Mouse (Mus musculus) erythroblast, adult 5-6 weeks (primary cell): Measurements from ENCODE around the gene Gm13539. TPM values are rescaled to one million over a fixed set of nuclear protein-coding genes. Genes with fewer than 3 reads are reported as not detected.

ENCODE experiments used
- ATAC-seq: replicated peaks from 2 replicates; pipeline ENCODE4 v1.8.0; 2016; ENCODE audit warnings: moderate number of reproducible peaks, mild to moderate bottlenecking, moderate TSS enrichment, inconsistent platforms; ENCODE audit not compliant: poor library complexity, low FRiP score, severe bottlenecking
- total RNA-seq, 2 experiments: library from RNA; stranded (forward) in 1 of 2; stranded (reverse) in 1 of 2; fragments of 150-400 nt in 1 of 2; fragments of 200-764, 138-1000 nt in 1 of 2; gene quantifications; 2 replicates each; pipeline versions ENCODE4 v1.2.3 to v1.2.4; 2015 to 2017; ENCODE audit warnings: low replicate concordance in 2 of 2

Gm13539 gene
- total RNA-seq, 2 experiments from 2014 or later: not detected

DNA sequence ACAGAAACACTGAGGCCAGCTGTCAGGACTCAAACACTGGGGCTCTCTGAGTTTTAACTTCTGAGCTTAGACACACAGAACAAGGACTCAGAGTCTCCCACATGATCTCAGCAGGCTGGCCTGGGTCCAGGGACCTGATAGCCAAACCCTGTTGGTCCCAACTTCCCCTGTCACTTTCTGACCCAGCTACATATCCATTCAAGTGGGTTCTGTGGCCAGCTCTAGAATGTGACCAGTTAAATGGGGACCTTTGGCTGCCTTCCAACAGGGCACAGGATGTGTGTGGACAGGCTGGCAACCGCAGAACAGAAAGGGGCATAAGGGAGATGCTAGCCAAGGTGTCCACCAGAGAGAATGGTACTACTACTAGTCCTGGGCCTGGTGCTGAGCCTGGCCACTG lies 40.7 kb downstream of the Gm13539 start, which contains the start of gene Lcn9:
Lcn9 (plus strand) TSS at position 348 of the 400 bp plus-strand sequence.
- no peak for ATAC-seq

GRCm38 (mm10) chr2:25824751-25825150 lies 42.7 kb downstream of the Gm13539 start:
- ATAC-seq: no peak

GRCm38 (mm10) chr2:25828344-25828947 lies 46.4 kb downstream of the Gm13539 start:
- ATAC-seq: no peak

DNA sequence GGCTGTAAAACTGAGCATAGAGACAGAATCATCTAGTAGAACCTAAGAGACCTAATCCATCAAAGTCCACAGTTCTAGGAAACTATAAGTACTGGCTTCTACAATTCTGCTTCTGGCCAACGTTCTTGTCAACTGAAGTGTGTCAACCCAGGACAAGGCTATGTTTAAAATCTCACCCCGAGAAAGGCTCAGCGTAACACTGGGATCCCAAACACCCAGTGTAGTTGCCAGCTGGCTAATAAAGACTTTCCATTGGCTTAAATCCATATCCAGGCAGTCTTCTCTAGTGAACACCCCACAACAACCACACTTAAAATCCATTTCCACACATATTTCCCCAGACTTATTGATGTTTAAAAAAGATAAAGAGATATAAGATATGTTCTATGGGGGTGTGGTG lies 48.7 kb downstream of the Gm13539 start:
- no peak for ATAC-seq

GRCm38 (mm10) chr2:25836291-25836690 lies 54.2 kb downstream of the Gm13539 start:
- ATAC-seq: peak; percentile 79

Other genes with a start within 250 kb of the Gm13539 start
- gene Traf2, start 235.3 kb upstream of the Gm13539 start, total RNA-seq (2015; ENCODE audit: low replicate concordance): 1.7 and 2.3 TPM in 2 replicates
- gene Traf2, start 235.3 kb upstream of the Gm13539 start, total RNA-seq (2017; ENCODE audit: low replicate concordance): 4.2 and 4.3 TPM in 2 replicates
- gene Edf1, start 224.4 kb upstream of the Gm13539 start, total RNA-seq (2015; ENCODE audit: low replicate concordance): 27.3 and 50.2 TPM in 2 replicates
- 32.2 and 32.9 TPM in 2 replicates for gene Edf1, start 224.4 kb upstream of the Gm13539 start, total RNA-seq (2017; ENCODE audit: low replicate concordance)
- gene Mamdc4, start 207.4 kb upstream of the Gm13539 start, total RNA-seq (2015; ENCODE audit: low replicate concordance): 2.5 and 7.1 TPM in 2 replicates
- 4.3 and 4.5 TPM in 2 replicates for gene Mamdc4, start 207.4 kb upstream of the Gm13539 start, total RNA-seq (2017; ENCODE audit: low replicate concordance)
- gene Phpt1, start 207.0 kb upstream of the Gm13539 start, total RNA-seq (2015; ENCODE audit: low replicate concordance): 0.96 and 7.1 TPM in 2 replicates
- gene Phpt1, start 207.0 kb upstream of the Gm13539 start, total RNA-seq (2017; ENCODE audit: low replicate concordance): 2.1 TPM in 1 of 2 replicates, not detected in the other
- 0.63 TPM in 1 of 2 replicates, not detected in the other for gene Ajm1, start 200.5 kb upstream of the Gm13539 start, total RNA-seq (2015; ENCODE audit: low replicate concordance)
- not detected in 2 replicates for gene Ajm1, start 200.5 kb upstream of the Gm13539 start, total RNA-seq (2017; ENCODE audit: low replicate concordance)
- 18.1 and 22.4 TPM in 2 replicates for gene Rabl6, start 173.7 kb upstream of the Gm13539 start, total RNA-seq (2015; ENCODE audit: low replicate concordance)
- 11.8 and 29.1 TPM in 2 replicates for gene Rabl6, start 173.7 kb upstream of the Gm13539 start, total RNA-seq (2017; ENCODE audit: low replicate concordance)
- gene Ccdc183, start 164.6 kb upstream of the Gm13539 start, total RNA-seq (2015; ENCODE audit: low replicate concordance): not detected in 2 replicates
- not detected in 2 replicates for gene Ccdc183, start 164.6 kb upstream of the Gm13539 start, total RNA-seq (2017; ENCODE audit: low replicate concordance)
- 4.6 and 6.0 TPM in 2 replicates for gene Tmem141, start 160.3 kb upstream of the Gm13539 start, total RNA-seq (2015; ENCODE audit: low replicate concordance)
- 2.2 and 9.4 TPM in 2 replicates for gene Tmem141, start 160.3 kb upstream of the Gm13539 start, total RNA-seq (2017; ENCODE audit: low replicate concordance)
- 20.5 and 47.1 TPM in 2 replicates for gene Fcna, start 154.2 kb upstream of the Gm13539 start, total RNA-seq (2015; ENCODE audit: low replicate concordance)
- gene Fcna, start 154.2 kb upstream of the Gm13539 start, total RNA-seq (2017; ENCODE audit: low replicate concordance): 24.3 and 27.7 TPM in 2 replicates
- not detected in 2 replicates for gene Lcn8, start 129.1 kb upstream of the Gm13539 start, total RNA-seq (2015; ENCODE audit: low replicate concordance)
- not detected in 2 replicates for gene Lcn8, start 129.1 kb upstream of the Gm13539 start, total RNA-seq (2017; ENCODE audit: low replicate concordance)
- gene Lcn5, start 124.3 kb upstream of the Gm13539 start, total RNA-seq (2015; ENCODE audit: low replicate concordance): not detected in 2 replicates
- gene Lcn5, start 124.3 kb upstream of the Gm13539 start, total RNA-seq (2017; ENCODE audit: low replicate concordance): not detected in 2 replicates
- gene Lcn6, start 105.5 kb upstream of the Gm13539 start, total RNA-seq (2015; ENCODE audit: low replicate concordance): not detected in 2 replicates
- gene Lcn6, start 105.5 kb upstream of the Gm13539 start, total RNA-seq (2017; ENCODE audit: low replicate concordance): not detected in 2 replicates
- gene Lcn10, start 99.5 kb upstream of the Gm13539 start, total RNA-seq (2015; ENCODE audit: low replicate concordance): not detected in 2 replicates
- gene Lcn10, start 99.5 kb upstream of the Gm13539 start, total RNA-seq (2017; ENCODE audit: low replicate concordance): not detected in 2 replicates
- gene Obp2a, start 82.2 kb upstream of the Gm13539 start, total RNA-seq (2015; ENCODE audit: low replicate concordance): not detected in 2 replicates
- gene Obp2a, start 82.2 kb upstream of the Gm13539 start, total RNA-seq (2017; ENCODE audit: low replicate concordance): not detected in 2 replicates
- 1.5 and 2.3 TPM in 2 replicates for gene Bmyc, start 75.5 kb upstream of the Gm13539 start, total RNA-seq (2015; ENCODE audit: low replicate concordance)
- gene Bmyc, start 75.5 kb upstream of the Gm13539 start, total RNA-seq (2017; ENCODE audit: low replicate concordance): not detected in 2 replicates
- not detected in 2 replicates for gene Obp2b, start 45.2 kb upstream of the Gm13539 start, total RNA-seq (2015; ENCODE audit: low replicate concordance)
- gene Obp2b, start 45.2 kb upstream of the Gm13539 start, total RNA-seq (2017; ENCODE audit: low replicate concordance): not detected in 2 replicates
- gene Lcn3, start 16.7 kb upstream of the Gm13539 start, total RNA-seq (2015; ENCODE audit: low replicate concordance): not detected in 2 replicates
- gene Lcn3, start 16.7 kb upstream of the Gm13539 start, total RNA-seq (2017; ENCODE audit: low replicate concordance): not detected in 2 replicates
- gene Lcn11, start 5.2 kb upstream of the Gm13539 start, total RNA-seq (2015; ENCODE audit: low replicate concordance): not detected in 2 replicates
- not detected in 2 replicates for gene Lcn11, start 5.2 kb upstream of the Gm13539 start, total RNA-seq (2017; ENCODE audit: low replicate concordance)
- not detected in 2 replicates for gene Glt6d1, start 33.6 kb downstream of the Gm13539 start, total RNA-seq (2015; ENCODE audit: low replicate concordance)
- not detected in 2 replicates for gene Glt6d1, start 33.6 kb downstream of the Gm13539 start, total RNA-seq (2017; ENCODE audit: low replicate concordance)
- gene Lcn9, start 40.9 kb downstream of the Gm13539 start, total RNA-seq (2015; ENCODE audit: low replicate concordance): not detected in 2 replicates
- gene Lcn9, start 40.9 kb downstream of the Gm13539 start, total RNA-seq (2017; ENCODE audit: low replicate concordance): not detected in 2 replicates
- gene Sohlh1, start 65.0 kb downstream of the Gm13539 start, total RNA-seq (2015; ENCODE audit: low replicate concordance): not detected in 2 replicates
- gene Sohlh1, start 65.0 kb downstream of the Gm13539 start, total RNA-seq (2017; ENCODE audit: low replicate concordance): not detected in 2 replicates
- not detected in 2 replicates for gene Kcnt1, start 81.5 kb downstream of the Gm13539 start, total RNA-seq (2015; ENCODE audit: low replicate concordance)
- not detected in 2 replicates for gene Kcnt1, start 81.5 kb downstream of the Gm13539 start, total RNA-seq (2017; ENCODE audit: low replicate concordance)
- 4.0 and 20.9 TPM in 2 replicates for gene Camsap1, start 201.0 kb downstream of the Gm13539 start, total RNA-seq (2015; ENCODE audit: low replicate concordance)
- gene Camsap1, start 201.0 kb downstream of the Gm13539 start, total RNA-seq (2017; ENCODE audit: low replicate concordance): 10.7 and 19.5 TPM in 2 replicates
- gene Ubac1, start 239.5 kb downstream of the Gm13539 start, total RNA-seq (2015; ENCODE audit: low replicate concordance): 531 and 563 TPM in 2 replicates
- gene Ubac1, start 239.5 kb downstream of the Gm13539 start, total RNA-seq (2017; ENCODE audit: low replicate concordance): 630 and 869 TPM in 2 replicates